Mouse (Mus musculus): ENCODE measurements at regions not wholly inside any gene's neighbourhood (a gene's known extent, or its start where the extent isn't known, plus 50 kb on each side); places are given as distances from the start of the nearest gene placed in this dataset.

- TF ChIP-seq CTCF (IDR thresholded peaks at IDR 0.05; ENCODE audit: low read depth, low read length): no peak
- TF ChIP-seq POLR2A (IDR thresholded peaks at IDR 0.05; ENCODE audit: extremely low read depth, insufficient read depth, low read length): no peak
Observed at GRCm38 (mm10) chr3:41484920-41485319, 70.6 kb upstream of the Jade1 start.
